Mouse (Mus musculus) ovary, postnatal 14 days (tissue): ENCODE measurements at regions not wholly inside any gene's neighbourhood (a gene's known extent, or its start where the extent isn't known, plus 50 kb on each side); places are given as distances from the start of the nearest gene placed in this dataset.

Experiments used
- DNase-seq: peaks from one replicate; pipeline ENCODE4 v3.0.0; 2022; ENCODE audit warnings: low spot score

DNA sequence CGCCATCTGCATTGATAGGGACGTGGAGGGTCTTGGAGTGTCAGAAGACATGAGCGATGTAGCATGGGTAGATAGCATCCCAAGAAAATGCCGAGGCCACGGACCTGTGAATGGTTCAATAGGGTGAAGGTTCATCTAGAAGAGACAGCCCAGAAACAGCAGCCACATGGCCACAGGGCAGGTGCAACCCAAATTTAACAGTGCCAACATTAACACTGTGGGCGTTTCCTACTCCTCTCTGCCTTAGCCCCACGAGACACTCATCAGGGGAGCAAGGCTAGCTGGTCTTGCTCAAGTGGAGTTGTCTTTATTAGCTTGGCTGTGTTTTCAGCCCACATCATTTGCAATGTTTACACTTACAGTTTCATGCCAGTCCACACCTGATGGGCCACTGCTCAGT is 310.7 kb downstream of the Plpp3 start:
- DNase-seq = no peak

DNA sequence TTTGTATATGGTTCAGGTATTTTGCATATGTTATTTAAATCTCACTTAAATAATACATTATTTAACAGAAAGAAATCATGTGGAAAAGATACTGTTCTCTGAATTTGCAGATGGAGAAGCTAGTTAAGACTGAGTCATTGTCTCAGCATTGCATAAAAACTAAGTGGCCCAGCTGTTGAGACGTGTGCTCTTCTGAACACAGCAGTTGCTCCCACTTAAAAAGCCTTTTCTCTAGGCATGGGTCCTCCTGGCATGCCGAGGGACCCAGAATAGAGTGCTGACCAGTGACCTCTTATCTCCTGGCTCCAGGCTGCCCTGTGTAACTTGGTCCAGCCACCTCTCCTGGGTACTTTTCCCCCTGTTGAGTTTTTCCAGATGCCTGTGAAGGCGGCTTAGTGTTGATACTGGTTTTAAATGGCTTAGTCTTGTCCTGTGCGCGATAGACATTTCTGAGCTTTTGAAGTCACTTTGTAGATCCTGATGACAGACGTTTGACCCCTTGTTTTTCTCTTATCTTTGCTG is 312.2 kb downstream of the Plpp3 start:
- DNase-seq = no peak

DNA sequence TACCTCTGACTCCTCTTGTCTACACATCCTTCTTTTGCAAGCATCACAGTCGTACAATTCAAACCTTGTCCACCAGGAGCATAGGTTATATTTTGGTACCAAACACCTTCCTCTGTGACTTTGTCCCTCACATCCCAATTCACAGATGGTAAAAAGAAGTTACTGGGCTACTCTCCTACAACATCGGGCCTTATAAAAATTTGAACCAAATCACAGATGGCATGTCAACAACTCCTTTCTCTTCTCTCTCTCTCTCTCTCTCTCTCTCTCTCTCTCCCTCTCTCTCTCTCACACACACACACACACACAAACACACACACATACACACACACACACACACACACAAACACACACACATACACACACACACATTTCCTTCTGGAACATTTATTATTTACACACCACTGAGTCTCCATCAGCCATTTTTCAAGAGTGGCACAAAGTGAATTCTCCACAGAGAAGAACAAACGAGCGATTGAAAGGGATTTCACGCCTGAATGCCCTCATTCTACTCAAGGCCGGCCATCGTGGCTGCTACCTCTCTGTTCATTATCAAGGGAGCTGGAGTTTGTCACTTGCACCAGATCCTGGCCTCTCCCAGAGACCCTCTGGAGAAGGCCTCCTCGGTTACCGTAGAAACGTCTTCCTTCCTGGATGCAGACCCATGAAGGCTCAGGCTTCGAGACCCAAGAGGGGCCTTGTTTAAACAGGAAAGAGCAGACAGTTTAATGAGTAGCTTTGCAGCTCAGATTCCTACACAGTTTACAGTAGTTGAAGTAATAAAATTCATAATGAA is 314.7 kb upstream of the Gm12728 start:
- no peak for DNase-seq

DNA sequence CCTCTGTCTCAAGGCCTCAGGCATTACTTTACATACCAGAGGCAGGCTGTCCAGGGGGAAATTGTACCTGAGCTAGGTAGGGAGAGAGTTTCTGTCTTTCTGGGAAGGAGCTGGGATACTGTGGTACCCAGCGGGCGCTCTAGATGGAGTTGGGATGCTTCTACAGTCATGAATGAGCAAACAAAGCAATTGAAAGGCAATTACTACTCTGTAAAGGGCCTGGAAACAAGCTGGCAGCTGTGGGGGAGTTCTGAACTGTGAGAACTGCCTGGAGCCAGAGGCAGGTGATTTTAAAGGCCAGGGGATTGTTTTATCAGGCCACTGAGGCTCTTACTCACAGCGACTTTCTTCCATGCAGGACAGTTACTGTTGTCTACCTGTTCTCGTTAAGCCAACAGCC is 313.3 kb upstream of the Gm12728 start:
- DNase-seq = no peak

DNA sequence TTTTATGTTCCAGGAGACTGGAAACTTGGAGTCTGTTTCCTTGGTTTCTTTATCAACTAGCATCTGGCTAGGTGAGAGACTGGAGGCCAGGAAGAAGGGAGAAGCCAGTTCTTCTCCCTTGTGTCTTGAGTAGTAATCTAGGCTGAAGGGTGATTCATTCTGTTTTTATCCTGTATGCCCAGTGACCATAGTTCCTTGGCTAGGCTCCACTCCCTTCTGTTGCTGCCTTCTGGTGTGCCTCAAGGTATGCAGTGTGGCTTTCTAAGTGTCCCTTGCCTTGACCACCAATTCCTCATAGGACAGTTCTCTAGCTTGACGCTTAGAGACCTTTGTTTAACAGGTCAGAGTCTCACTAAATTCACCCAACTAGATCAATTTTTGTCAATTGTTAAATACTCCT is 303.3 kb upstream of the Gm12728 start:
- DNase-seq = no peak

DNA sequence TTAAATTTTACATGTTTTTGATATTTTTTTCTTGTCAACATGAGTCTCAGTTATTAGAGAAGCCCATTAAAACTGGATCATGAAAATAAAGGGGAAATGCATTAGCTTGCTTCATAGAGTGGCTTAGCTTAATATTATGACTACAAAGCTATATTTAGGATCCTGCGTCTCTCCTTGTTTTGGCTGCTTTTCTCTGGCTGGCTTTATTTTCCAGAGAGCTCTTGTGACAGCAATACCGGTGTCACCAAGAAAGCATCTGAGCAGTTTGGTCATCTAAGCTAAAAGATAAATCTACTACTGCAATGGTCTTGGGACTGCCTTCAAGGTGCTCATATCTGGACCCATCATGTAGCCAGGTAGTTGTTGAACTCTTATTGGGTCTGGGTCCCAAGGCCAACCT is 293.5 kb upstream of the Gm12728 start:
- no peak for DNase-seq

DNA sequence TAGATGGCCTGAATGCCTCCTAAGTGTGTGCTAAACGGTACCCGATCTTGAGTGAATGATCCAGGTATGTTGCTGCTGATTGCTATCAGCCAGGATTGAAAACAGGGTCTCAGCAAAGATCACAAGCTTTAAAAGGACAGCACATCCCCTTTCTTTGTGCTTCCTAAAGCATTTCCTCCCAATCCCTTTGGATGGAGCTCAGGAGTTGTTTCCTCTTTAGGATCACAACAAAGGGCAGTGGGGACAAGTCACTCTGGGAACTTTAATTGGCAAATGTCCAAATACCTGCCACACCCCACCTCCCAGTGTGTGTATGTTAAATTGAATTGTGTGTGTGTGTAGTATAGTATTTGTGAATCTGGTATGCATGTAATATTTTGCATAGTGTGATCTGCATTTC is 283.5 kb upstream of the Gm12728 start:
- DNase-seq = no peak

DNA sequence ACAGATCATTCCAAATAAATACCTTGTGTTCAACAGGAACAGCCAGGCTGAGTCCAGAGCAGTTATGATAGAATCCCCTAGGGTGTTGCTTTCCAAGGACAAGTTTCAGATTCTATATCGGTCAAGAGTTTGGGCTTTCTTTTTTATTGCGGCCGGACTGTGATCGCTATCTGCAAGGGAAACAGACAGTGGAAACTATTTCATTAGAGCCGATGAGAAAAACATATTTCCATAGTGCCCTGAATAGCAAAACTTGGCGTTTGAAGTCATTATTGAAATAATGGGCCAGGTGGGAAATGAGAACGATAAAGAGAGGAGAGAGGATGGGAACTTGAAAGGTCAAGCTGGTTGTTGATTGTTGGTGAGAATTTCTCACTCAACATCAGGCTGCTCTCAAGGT is 282.4 kb upstream of the Gm12728 start:
- no peak for DNase-seq

DNA sequence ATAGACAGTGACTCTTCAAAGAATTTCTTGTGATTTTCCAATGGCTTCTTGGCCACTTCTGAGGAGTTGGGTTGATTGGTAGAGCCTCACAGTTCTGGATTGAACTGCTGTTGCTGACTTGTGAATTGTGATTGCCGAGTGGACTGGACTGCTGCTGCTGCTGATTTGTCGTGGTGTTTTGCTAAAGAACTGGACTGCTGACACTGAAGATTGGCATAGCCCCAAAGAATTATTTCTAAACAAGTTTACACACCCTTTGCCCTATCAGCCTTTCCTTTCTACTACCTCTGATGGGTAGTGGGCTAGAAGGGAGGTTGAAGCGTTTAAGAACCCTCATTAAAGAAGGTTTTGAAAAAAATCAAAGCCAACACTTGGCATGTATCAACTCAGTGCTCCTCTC is 280.6 kb upstream of the Gm12728 start:
- DNase-seq = no peak

DNA sequence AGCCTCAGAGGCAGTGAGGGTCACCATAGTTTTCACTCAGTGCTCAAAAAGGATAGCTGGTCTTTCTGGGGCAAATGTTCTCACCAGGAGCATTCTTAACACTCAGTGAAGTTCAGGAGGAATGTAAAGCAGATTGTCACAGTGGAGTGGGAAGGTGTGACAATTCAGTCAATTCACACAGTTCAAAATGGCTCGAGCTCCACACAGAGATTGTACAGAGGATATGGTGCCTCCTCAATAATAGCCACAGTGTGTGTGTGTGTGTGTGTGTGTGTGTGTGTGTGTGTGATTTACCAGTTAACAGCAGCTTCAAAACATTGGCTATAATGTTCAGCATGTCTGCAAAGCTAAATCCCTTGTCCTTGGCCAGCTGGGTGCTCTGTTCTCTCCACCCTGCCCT is 279.3 kb upstream of the Gm12728 start:
- no peak for DNase-seq

DNA sequence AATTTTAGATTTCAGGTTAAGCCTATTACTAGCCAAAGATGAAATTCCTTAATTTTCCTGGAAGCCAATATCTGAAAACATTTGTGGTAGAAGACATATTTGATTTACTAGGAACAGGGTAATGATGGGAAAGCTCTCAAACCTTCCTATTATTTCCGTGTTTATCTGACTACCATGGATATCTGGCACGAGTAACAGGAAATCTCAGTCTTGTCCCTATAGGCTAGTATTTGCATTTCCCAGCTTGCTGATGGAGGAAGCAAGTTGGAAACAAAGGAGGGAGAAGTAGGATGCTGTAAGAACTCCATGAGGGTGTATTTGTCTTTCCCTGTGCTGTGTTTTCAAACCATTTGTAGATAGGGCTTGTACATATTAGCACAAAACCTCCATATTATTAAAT is 264.5 kb upstream of the Gm12728 start:
- no peak for DNase-seq

DNA sequence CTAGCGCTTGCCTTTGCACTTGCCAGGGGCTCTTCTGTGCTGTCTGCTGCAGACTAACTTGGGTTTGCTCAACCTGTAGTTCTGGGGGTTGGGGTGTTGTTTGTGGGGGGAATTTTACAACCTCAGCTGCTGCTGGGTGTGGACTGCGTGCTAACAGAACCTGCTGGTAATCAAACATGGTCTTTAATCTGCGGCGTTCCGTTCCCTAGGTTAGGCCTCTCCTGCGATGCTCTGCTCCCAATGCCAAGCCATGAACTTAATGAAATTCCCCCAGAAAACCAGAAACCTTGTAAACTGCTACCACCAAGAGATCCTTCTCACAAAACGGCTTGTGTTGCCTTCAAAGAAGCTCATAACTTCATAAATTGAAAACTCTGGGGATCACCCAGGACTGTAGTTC is 262.9 kb upstream of the Gm12728 start:
- no peak for DNase-seq

DNA sequence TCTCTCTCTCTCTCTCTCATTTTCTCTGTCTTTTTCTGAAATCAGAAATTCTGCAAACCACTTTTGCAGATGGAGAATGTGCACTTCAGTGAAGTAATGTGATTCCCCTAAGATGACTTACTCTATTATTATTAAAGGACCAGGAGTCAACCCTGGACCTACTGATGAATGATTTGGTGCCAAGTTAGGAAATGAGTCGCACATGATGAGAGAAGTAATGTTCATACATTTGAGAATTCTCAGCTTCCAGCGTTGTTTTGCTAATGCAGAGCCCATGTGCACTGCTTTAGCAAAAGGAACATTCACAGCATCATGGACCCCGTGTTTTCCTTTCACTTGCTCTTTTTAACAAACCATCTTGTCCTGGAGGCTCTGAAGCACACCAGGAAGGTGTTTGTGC is 262.4 kb upstream of the Gm12728 start:
- DNase-seq = no peak

DNA sequence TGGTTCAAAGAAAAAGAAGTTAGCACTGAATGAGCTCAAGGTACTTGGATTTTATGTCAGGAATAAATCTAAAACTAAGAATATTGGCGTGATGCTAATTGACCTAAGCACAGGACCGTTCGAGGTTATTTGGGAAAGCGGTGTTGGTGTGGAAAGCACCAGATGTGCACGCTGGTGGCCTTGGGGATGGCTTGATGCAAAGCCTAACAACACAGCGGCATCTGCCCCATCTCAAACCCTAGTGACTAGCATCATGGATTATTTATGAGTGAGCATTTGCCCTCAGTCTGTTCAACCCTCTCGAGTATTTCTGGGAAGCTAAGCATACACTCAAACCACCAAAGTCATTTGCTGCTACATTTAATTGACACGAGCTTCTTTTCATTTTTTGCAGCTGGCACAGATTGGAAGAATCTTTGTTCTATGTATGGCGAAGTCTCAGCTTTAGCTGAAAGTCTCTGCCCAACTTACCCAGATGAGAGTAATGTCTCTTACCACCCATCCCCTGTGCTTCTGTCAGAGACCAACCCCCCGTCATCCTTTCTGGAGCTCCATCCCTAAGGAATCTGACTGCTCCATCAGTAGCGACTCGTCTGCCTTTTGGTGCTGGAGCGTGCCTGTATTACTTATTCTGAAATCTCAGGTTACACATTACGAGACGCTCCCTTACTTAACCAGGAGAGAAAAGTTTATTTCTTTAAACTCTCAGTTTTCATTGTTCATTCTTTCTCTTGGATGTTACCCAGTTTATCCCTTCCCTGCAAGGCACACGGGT is 257.8 kb upstream of the Gm12728 start:
- no peak for DNase-seq

DNA sequence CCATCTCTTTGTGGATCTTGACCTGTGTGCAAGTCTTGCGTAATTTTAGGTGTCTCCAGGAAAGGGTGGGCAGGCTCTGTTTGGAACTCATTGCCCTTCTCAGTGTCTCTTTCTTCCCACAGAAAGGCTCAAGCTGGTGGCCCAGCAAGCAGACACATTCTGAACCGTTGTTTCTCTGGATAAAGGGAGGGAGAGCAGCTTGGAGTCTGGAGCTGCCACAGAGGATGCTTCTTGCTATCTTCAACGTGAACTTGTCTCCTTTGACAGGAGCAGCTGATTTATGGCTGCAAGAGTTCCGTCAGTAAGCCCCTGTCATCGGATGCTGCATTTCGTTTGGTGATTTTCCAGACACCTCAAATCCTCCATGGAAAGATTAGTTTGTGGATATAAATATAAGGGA is 254.2 kb upstream of the Gm12728 start:
- no peak for DNase-seq

DNA sequence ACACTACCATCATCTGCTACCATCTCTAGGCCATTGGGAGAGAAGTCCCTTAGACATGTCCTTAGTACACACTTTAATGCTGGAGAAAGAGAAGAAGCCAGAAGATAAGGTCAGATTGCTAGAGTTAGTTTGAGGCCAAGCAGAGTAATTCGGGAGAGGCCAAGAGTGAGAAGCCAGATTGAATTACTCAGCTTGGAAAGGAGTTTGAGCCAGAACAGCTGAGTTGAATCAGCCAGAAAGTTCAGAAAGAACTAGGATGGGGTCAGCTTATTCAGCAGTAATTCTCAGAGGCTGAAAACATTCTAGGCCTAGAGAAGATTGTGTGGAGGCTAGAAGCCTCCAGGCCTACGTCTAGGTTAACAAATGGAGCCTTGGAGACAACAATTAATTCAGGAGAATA is 244.2 kb upstream of the Gm12728 start:
- no peak for DNase-seq

DNA sequence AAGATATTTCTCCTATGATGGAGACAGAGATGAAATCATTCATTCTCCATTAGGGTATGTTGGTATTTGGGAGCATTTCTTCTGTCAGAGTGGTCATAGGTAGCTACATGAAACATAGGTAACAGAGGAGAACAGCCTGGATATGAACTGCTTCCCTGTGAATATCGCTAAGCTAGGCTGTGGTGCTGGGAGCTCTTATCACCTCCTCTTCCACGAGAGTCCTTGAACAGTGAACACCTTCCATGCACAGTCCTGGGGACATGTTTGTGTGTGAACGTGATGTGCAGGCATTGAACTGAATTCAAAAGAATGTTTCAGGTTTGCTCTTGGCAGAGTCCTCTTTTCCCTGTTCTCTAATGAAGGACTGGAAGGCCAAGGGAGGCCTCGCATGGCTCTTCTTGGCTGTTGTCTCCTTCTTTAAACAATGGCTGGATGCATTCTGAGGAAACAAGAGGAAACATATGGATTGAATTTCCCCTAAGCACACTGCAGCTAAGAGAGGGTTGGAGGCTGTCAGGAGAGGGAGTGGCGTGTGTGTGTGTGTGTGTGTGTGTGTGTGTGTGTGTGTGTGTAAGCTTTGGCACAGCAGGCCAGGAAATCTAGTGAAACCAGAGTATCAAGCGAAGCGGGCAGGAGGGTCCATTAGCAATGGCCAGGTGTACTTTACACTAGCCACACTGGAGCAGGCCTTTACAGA is 239.8 kb upstream of the Gm12728 start:
- no peak for DNase-seq

DNA sequence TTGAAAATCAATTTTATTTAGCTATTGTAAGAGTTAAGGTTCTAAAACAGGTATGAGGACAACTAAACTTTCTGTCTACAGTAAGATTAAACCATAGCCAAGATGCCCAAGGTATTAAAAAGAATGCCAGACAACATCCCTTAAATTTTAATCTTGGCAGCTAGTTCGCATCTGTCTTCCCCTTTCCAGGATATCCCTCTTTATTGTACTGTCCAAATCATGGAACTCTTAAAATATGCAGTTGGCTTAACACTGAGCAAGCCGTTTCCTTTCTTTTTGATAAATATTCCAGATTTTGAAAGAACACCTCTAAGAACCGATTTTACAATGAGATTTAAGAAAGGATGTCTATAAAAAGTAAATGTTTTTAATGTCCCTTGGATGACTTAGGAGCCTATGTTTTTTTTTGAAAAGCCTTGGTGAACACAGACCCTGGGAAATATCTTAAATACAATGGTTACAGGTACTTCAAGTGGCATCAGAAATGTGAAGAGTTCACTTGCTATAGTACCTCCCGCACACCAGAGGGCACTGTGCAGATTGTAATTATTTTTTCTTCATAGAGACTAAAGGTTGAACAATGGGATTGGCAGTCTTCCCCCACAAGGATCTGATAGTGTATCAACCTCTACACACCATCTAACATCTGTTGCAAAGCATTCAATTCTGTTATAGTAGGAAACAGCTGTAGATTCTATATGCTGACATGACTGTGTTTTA is 237.5 kb upstream of the Gm12728 start:
- no peak for DNase-seq

DNA sequence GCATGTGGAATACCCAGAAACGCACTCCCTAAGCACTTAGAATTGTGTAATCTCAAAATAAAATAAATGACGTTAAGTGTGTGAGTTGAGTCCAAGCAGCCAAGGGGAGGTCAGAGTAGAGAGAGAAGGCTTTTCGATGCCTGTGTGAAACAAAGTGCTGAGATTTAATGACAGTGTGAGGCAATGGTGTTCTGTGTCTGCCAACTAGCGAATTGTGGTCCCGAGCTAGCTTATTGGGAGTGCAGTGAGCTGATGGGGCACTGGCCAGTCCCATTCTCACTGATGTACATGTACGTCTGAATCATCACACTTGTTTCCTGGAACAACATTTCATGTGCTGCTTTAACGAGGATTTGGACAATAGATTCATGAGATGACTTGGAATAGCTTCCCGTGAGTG is 234.7 kb upstream of the Gm12728 start:
- DNase-seq = no peak

DNA sequence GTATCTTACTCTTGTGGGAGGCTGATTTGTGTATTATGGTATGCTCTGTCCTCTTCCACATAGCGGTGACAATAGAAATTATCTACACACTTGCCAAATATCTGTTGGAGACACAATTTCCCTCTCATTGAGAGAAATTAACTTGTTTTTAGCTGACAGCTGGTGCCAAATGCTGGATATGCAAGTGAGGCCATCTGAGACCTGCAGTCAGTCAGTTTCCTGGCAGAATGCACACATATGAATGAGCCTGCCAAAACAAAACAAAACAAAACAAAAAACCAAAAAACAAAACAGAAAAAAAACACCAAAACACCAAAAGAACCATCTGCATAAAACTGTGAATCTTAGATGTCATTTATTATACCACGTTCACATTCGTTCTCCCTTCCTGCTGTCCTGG is 233.7 kb upstream of the Gm12728 start:
- no peak for DNase-seq

DNA sequence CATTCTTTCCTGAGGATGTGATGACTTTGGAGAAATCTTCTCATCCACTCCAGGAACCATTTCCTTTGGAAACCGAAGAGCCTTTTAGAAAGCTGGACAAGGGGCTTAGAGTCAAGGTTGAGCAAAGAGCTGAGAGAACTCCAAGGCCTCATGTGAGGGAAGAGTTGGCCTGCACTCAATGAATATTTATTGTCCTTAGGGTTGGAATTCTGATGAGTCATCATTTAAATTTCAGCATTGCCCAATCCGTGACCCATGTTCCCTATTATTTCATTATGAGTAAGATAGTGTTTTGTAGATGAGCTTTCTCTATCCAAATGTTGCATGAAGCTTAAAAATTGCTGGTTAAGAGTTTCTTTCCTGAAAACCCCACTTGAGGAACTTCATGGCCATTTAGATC is 232.3 kb upstream of the Gm12728 start:
- DNase-seq = no peak

DNA sequence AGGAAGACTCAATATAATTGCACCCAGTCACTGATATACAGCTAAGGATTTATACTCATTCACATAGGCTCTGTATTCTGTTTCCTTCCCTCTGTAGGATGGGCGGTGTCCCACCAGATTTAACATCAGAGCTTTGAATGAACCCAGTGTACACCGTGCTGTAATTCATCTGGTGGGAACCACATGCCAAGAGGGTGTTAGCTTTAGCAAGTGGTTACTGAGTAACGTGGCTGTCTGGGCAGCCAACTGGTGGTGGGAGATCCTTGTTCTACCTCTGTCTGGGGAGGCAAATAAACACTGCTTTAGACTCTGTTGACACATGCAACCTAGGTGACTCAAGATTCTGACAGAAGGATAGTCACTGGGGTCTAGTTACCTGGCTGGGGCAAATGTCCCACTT is 229.6 kb upstream of the Gm12728 start:
- no peak for DNase-seq
